Mouse (Mus musculus) retina, embryonic 14.5 days (tissue): ENCODE results near the gene Apoo.
"Not testable (repeated sequence)": the region's sequence is repeated elsewhere in the genome, so short reads cannot be mapped to it uniquely, and the experiment has no call there.

Experiments used
- DNase-seq: peaks from one replicate; pipeline ENCODE4 v3.0.0-alpha.2; 2015; ENCODE audit warnings: low spot score

The Apoo gene

DNA sequence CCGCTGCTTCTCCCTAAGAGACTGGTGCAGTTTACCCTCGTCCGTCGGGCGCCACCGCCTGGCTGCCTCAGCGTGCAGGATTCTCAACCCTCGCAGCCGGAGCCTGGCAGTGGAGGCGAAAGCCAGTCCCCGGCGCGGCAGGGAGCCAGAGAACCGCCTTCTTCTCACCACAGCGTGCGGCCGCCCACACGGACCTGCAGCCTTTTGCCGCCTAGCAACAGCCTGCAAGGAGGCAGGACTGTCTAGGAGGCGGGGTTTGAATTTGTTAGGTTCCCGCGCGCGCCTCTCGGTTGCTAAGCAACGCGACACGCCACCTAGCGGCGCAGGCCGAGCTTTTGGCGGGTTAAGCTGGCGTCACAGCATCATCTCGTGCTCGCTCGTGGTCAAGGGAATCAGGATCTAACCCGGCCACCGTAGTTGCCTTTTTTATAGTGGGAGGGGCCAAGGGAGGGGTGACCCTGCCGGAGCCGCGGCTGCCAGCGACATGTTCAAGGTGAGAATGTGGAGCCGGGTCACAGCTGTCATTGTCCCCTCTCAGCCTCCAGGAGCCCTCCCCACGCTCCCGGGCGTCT, at the start of gene Apoo, which contains the start of gene Fam90a1b:
Apoo (plus strand) TSS at position 448 of the 572 bp plus-strand sequence.
Fam90a1b (minus strand) TSS at position 108 of the 572 bp plus-strand sequence.
- DNase-seq = peak; percentile 94

DNA sequence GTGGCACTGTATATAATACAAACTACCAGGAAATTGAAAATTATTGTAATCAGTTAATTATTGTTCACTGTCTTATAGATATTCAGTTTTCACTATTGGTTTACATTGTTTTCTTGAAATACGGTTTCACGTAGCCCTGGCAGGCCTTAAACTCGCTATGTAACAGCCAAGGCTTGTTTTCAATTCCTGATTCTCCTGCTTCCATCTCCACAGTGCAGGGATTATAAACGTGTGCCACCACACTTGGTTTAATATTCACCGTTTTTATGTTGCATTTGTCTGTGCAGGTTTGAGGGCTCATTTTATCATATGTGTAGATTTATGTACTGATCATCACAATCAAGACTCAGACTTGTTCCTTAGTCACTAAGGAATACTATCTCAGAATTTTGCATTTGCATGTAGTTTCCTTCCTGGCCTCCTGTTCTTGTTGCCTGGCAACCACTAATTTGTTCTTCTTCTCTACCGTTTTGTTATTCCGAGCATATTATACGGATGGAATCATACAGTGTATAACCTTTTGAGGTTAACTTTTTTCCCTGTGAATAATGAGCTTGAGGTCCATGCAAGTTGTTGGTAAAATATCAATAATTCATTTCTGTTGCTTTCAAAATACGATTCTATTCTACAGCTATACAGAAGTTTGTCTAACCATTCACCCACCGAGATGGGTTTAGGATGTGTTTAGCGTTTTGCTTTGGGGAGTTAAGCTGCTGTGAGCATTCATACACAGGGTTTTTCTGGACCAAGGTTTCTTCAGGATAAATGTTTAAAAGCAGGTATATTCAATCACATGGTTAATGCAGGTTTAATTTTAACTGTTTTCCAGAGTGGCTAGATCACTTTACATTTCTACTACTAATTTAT, 45.6 kb upstream of the Apoo start:
- no peak for DNase-seq

DNA sequence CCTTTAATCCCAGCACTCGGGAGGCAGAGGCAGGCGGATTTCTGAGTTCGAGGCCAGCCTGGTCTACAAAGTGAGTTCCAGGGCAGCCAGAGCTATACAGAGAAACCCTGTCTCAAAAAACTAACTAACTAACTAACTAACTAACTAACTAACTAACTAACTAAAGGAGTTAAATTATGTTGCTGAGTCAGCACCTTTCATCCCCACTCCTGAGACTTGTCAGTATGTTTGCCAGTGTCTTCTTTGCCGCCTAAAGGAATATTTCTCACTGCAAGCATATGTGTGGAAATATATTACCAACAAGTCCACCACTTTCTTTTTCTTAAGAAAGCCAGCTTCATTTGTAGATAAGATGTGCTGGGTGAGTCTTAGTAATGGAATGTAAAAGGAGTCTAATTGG, 23.3 kb upstream of the Apoo start:
- DNase-seq = not testable (repeated sequence)

DNA sequence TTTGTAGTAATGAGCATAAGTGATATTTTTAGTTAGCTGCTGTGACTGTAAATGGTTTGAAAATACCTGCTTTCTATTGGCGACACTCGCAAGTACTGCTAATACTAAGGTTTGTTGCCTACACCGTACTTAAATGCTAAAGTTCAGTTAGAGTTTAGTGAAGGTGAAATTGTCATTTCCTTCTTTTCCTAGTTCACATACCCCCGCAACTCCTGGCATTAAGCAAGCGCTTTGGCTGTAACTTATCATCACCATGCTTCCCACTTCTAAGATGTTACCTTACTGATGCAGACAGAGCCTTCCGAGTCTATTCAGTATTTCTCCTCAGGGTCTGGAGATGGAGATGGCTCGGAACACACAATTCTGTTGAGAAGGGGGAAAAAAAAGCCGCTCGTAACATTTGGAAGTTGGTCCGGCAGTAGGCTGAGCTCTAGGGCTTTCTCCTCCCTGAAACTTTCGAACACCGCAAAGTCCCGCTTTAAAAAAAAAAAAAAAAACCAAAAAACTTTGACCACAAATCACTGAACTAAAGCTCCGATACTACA, 1.5 kb upstream of the Apoo start:
- DNase-seq = peak; percentile 35

DNA sequence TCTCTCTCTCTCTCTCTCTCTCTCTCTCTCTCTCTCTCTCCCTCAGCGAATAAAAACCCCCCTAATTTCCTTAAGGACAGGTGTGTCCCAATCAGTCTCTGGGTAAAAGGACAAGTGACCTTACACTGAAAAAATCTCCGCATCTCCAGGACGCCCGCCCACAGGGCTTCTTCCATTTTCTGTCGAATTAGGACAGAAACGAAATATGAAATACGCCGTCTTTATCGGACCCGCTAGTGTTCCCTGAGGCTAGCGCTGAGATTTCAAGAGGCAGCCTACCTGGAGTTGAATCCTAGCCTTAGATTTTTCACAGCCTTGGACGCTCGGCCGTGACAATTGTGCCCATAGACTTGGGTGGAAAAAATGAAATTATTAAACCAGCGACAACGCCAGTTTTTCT, 888 bp upstream of the Apoo start:
- peak; percentile 23 for DNase-seq

DNA sequence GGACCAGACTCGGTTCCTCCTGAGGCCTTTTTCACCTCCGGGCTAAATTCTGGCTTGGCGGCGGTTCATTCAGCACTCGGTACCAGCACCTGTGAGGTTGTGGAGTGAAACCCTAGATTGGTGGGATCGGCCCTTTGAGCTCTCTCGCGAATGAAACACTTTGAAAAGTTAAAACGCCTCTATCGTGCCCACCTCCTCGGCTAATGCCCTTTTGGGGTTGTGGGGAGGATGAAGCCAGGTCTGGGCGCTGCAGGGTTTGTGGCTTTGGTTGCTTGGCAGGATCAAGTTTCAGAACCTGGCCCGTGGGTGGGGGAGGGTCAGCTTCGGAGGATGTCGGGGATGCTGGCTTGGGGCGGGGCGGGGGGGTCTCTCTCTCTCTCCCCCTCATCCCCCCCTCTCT, 331 bp downstream of the Apoo start:
- DNase-seq = no peak

DNA sequence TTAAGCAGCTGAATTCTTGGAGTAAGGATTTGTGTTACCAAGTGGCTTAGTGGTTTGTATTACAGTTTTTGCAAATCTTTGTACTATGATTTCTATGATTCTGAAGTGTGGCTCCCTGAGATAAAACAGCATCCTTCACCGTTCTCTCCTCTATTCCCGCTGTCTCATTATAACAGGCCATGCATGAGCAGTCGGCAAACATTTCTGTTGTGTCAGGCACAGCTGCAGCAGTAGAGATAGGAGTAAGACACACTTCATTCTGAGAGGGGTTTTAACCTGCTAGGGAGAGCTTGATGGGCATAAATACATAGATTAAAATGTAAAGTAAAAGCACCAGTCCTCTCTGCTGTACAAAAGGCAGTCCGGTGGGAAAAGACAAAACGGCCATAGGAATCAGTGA, 11.8 kb downstream of the Apoo start:
- DNase-seq = no peak

DNA sequence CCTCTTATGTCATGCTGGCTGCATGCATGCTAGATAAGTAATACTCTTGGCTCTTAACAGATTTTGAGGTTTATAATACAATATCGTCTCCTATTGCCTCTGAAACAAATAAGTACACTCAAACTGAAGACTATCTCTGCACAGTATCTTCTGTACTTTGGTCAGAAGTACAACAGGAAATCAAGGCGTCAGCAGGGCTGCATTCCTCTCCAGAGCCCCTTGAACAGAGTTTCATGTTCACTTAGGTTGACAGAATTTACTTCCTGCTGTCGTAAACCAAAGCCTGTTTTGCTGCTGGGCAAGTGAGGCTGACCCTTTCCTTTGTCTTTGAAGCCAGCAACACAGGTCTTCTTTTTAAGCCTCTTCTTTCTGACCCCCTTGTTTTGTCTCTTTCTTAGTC, 42.1 kb downstream of the Apoo start:
- DNase-seq = no peak

DNA sequence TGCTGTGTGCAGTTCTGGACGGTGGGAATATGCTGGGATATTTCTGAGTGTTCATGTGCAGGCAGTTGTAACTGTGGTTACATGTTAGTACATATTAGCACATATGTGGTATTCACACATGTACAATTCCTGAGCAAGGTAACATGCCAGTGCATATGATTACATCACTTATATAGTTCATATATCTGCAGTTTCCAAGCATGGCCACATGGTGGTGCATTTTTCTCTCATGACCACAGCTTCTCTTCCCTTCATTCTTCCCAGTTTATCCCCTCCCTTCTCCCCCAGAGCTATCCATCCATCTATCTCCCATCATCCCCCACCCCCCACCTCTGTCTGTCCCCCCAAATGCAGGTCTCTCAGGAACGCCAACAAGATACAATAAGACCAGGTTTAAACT, 53.3 kb downstream of the Apoo start:
- DNase-seq = peak; percentile 35

DNA sequence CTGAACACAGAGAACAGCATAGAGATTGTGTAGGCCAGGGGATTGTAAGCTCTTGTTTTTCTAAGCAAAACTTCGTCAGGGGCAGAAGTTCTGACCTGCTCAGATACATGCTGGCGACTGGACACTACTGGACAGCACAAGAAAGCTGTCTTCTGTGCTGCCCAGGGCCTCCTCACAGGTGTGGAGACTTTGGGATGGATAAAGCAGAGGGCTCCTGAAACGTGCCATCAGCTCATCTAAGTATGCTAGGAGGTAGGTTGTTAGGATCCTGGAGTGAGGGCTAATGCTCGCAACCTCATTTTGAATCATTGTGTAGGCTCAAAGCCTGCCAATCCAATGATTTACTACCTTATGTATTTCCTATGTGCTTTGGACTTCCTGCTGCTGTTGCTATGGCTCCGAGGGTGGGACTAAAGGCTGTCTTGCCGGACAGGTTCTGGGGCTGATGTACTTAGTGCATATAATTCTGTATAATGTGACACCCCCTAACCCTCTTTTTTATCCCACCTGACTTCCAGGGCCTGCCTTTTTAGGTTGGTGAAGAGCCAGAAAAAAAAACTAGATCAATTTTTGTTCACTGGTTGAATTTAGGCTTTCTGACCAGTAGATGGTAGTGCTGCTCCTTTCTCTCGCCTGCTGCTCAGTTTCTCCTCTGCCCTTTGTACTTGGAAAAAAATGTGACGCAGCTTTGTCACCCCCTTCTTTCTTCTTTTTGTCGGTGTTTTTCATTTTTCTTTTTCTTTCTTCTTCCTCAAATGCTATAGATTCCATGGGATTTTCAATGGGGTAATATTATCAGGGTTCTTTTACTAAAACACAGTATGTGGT, 64.8 kb downstream of the Apoo start:
- peak; percentile 72 for DNase-seq

DNA sequence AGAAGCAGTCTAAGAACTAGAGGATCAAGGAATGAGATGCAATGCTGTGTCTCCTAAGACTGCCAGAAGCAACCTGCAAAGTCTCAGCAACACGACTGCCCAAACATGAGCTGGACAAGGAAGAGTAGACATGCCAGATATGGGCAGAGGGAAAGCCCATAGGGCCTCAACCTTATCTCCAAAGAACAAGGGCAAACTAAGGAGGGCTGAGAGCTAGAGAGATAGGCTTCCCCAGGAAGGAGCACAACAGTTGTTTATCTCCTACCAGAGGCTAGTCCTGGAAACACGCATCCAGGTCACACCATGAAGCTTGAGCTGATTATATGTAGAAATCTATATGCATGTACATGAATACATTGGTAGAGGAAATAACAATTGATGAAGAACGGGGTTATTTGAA, 78.5 kb downstream of the Apoo start:
- DNase-seq = not testable (repeated sequence)

DNA sequence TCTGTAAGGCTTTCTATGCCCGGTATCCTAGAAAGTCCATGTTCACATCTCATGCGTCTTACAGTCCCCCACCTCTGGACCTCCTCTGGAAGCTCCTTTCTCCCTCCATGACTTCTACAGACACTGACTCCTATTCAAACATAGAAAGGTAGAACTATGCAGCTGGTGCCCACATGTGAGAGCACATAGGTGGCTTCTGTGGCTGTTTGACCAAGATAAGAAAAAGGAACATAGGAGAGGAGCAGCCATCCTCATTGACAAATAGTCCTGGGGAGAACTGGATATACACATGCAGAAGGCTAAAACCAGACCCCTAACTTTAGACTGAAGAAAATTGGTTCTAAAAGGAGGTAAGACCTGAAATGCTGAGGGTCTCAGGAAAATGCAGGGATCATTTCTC, 79.1 kb downstream of the Apoo start:
- DNase-seq = not testable (repeated sequence)

DNA sequence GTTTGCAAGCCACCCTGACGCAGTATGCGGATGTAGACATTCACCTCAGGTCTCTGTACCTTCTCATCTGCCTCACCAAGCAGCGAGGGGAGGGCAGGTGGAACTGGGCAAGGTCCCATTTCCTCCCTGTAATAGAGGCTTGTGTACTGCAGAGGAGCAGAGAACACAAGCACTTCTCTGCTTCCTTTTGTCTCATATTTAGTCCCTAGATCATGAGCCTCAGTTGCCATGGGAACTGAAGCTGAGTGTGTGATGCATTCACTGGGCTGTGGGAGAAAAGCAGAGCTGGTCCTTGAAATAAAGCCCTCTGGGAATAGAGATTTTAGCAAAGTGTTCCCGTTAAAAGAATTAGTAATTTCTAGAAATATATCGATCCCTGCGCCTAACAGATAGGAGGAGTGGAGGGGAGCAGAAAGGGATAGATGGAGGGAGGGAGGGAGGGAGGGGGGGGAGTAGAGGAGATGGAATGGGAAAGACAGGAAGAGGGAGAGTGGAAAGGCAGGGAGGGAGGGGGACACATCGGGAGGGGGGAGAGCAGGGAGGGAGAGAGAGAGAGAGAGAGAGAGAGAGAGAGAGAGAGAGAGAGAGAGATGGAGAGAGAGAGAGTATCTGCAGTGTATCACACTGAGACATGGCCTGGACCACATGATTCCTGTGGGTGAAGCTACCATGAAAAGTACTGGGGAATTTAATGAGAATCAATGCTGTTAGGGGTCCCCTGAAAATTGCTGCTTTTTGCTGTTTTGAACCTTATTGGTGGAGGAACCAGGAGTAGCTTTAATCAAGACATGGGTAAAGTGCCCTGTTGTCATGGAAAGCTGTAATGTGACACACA, 83.3 kb downstream of the Apoo start:
- not testable (repeated sequence) for DNase-seq

DNA sequence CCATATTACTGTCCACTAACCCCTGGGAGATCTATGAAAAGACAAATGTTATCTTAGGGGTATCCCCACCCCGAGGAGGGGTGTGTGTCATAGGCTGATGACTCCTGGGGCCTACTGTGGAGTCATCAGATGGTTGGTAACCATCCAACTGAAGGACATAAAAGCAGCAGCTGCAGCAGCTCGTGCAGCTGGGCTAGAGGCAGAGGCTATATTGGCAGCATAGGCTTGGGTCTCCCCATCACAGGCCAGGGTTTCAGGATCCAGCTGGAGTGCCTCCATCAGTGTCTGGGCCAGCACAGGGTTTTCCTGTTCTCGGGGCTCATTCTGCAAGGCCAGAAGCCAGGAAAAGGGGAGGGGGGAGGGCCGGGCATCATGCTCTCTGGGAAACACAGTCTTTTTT, 92.4 kb downstream of the Apoo start:
- no peak for DNase-seq

DNA sequence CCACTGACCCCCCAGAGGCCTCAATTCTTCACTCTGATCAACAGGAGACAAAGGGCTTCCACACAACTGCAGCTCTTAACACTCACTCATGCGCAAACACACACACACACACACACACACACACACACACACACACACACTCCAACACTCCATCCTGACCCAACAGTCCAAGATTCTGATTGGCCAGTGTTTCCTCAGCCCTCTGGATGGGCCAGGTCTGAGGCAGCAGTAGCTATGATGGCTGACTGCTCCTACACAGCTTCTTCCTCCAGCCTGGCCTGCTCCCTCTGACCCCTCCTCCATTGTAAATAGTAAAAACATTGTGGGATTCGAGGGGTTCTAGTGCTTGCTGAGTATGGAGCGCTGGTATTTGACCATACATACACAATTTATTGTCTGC, 94.6 kb downstream of the Apoo start:
- DNase-seq = not testable (repeated sequence)

DNA sequence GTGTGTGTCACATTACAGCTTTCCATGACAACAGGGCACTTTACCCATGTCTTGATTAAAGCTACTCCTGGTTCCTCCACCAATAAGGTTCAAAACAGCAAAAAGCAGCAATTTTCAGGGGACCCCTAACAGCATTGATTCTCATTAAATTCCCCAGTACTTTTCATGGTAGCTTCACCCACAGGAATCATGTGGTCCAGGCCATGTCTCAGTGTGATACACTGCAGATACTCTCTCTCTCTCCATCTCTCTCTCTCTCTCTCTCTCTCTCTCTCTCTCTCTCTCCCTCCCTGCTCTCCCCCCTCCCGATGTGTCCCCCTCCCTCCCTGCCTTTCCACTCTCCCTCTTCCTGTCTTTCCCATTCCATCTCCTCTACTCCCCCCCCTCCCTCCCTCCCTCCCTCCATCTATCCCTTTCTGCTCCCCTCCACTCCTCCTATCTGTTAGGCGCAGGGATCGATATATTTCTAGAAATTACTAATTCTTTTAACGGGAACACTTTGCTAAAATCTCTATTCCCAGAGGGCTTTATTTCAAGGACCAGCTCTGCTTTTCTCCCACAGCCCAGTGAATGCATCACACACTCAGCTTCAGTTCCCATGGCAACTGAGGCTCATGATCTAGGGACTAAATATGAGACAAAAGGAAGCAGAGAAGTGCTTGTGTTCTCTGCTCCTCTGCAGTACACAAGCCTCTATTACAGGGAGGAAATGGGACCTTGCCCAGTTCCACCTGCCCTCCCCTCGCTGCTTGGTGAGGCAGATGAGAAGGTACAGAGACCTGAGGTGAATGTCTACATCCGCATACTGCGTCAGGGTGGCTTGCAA, 95.9 kb downstream of the Apoo start:
- DNase-seq = not testable (repeated sequence)
